ENCODE assay signal across 18 mouse cellular contexts in the genomic region with DNA sequence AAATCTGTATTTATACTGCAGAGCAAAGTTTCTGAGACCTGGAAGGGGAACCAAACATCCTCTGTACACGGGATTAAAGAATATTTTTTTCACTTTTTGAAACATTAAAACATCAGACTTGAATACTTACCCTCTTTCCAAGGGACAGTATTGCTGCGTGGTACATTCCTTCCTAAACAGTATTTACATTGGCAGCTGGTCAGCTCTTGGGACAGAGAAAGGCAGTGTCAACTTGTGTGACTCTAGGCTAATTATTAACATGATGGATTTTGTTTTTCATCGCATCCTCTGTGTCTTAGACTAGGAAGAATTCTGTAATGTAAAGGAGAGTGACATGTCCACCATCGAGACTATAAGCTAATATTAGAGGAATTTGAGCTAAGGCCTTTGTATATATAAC. TPM values are rescaled to one million over a fixed set of nuclear protein-coding genes. Genes with fewer than 3 reads are reported as not detected.
DNase-seq lines count a peak whose midpoint lies in the region; ATAC-seq and TF ChIP-seq lines count a peak whose summit lies in the region.
"Had no signal": no experiment of that assay in that cellular context is flagged by ENCODE, and none has a peak within 500 bp of the region (broad histone marks: within the 10 kb centered on the region; RNA-seq: fewer than 3 reads in every experiment).

No protein-coding gene starts in this region.

- no peaks in the 10 kb centered on the region for H3K9me3 ChIP-seq in liver, postnatal 0 days (ENCODE audit: low read length)
- no peaks in the 10 kb centered on the region for H3K9me3 ChIP-seq in midbrain, embryonic 14.5 days (ENCODE audit: control insufficient read depth, low read length)
- H3K9me3 ChIP-seq: embryonic facial prominence, embryonic 10.5 days; hindbrain, embryonic 15.5 days; midbrain, embryonic 10.5 days; neural tube, embryonic 12.5 days had no signal

- TF ChIP-seq EP300 in liver, postnatal 0 days (IDR thresholded peaks at IDR 0.05; ENCODE audit: low read depth) = no peak

- H3K4me2 ChIP-seq in liver, postnatal 0 days (ENCODE audit: low read depth, low read length) = peak overlapping the region; percentile 45
- H3K4me2 ChIP-seq in midbrain, embryonic 14.5 days (ENCODE audit: low read length) = no peak overlapping the region
- H3K4me2 ChIP-seq: hindbrain, embryonic 15.5 days; neural tube, embryonic 12.5 days had no signal

- WGBS in kidney, adult 2 months = 16% methylated on average over 4 of the region's 4 CpGs
- WGBS in liver, postnatal 0 days (ENCODE audit: insufficient replicate concordance) = 40% methylated on average over 4 of the region's 4 CpGs
- 81% methylated on average over 4 of the region's 4 CpGs for WGBS in midbrain, embryonic 14.5 days

- no peak for TF ChIP-seq CTCF in kidney, adult 2 months (conservative IDR thresholded peaks at IDR 0.05; ENCODE audit: insufficient read depth, insufficient read length, low read depth, low read length)
- TF ChIP-seq CTCF in liver, postnatal 0 days (IDR thresholded peaks at IDR 0.05; ENCODE audit: low read depth) = no peak

- no peak overlapping the region for H3K27ac ChIP-seq in kidney, adult 2 months (ENCODE audit: insufficient read depth, low read depth, low read length)
- H3K27ac ChIP-seq in liver, postnatal 0 days (ENCODE audit: low read depth) = peak overlapping the region; percentile 67
- no peak overlapping the region for H3K27ac ChIP-seq in midbrain, embryonic 14.5 days (replicated peaks; ENCODE audit: low read depth, low read length)
- H3K27ac ChIP-seq: embryonic facial prominence, embryonic 10.5 days; hindbrain, embryonic 15.5 days; neural tube, embryonic 12.5 days had no signal

- no peaks in the 10 kb centered on the region for H3K36me3 ChIP-seq in kidney, adult 2 months (ENCODE audit: control insufficient read depth, insufficient read depth, low read length)
- H3K36me3 ChIP-seq in liver, postnatal 0 days (replicated peaks; ENCODE audit: insufficient read depth, low read length) = no peaks in the 10 kb centered on the region
- H3K36me3 ChIP-seq in midbrain, embryonic 14.5 days (ENCODE audit: control insufficient read depth, insufficient read depth, low read length) = no peaks in the 10 kb centered on the region
- H3K36me3 ChIP-seq: embryonic facial prominence, embryonic 10.5 days; hindbrain, embryonic 15.5 days; midbrain, embryonic 10.5 days; neural tube, embryonic 12.5 days had no signal

- intact Hi-C loops in left cerebral cortex, postnatal 10 days (cut with DNase I) = no loop called here

- peak; percentile 85 for ATAC-seq in liver, postnatal 0 days
- no peak for ATAC-seq in midbrain, embryonic 14.5 days (ENCODE audit: low FRiP score, low TSS enrichment)
- ATAC-seq: forebrain, embryonic 14.5 days had no signal

- peak; percentile 79 for DNase-seq in kidney, adult 2 months
- no peak for DNase-seq in kidney, postnatal 10 days
- peak; percentile 29 for DNase-seq in adipocyte (ENCODE audit: low spot score)
- DNase-seq in kidney, postnatal 14 days = peak; percentile 61
- DNase-seq in liver, postnatal 0 days = peak; percentile 45
- no peak for DNase-seq in midbrain, embryonic 14.5 days
- no peak for DNase-seq in left cerebral cortex, postnatal 10 days (ENCODE audit: extremely low spot score in 1 of 2, low spot score in 2 of 2)
- DNase-seq: adrenal gland, postnatal 14 days; B cell, adult 2 months; cerebellum, adult 18-20 months; gastrocnemius, postnatal 25 days; right cerebral cortex, postnatal 14 days had no signal

- no peak overlapping the region for H3K9ac ChIP-seq in liver, postnatal 0 days (replicated peaks)
- H3K9ac ChIP-seq in midbrain, embryonic 14.5 days (replicated peaks; ENCODE audit: low read length) = no peak overlapping the region
- H3K9ac ChIP-seq: hindbrain, embryonic 15.5 days; neural tube, embryonic 12.5 days had no signal

- TF ChIP-seq POLR2A in kidney, adult 2 months (IDR thresholded peaks at IDR 0.05; ENCODE audit: low read depth, low read length) = no peak

- no peak overlapping the region for H3K4me3 ChIP-seq in kidney, adult 2 months (ENCODE audit: insufficient read depth, low read depth, low read length)
- H3K4me3 ChIP-seq in liver, postnatal 0 days (ENCODE audit: low read depth, low read length) = 0 out of 2 replicates have a peak overlapping the region, but pooled peaks have one; percentile 6
- H3K4me3 ChIP-seq in midbrain, embryonic 14.5 days (replicated peaks; ENCODE audit: low read depth, low read length) = no peak overlapping the region
- H3K4me3 ChIP-seq: embryonic facial prominence, embryonic 10.5 days; erythroblast, embryonic 14.5 days; hindbrain, embryonic 15.5 days; midbrain, embryonic 10.5 days; neural tube, embryonic 12.5 days had no signal

- H3K4me1 ChIP-seq in kidney, adult 2 months (ENCODE audit: control insufficient read depth, insufficient read depth, low read length) = peaks cover 29% of the 10 kb centered on the region
- H3K4me1 ChIP-seq in liver, postnatal 0 days (ENCODE audit: insufficient read depth) = peaks cover 14% of the 10 kb centered on the region
- no peaks in the 10 kb centered on the region for H3K4me1 ChIP-seq in midbrain, embryonic 14.5 days (ENCODE audit: control insufficient read depth, insufficient read depth, low read length)
- H3K4me1 ChIP-seq: embryonic facial prominence, embryonic 10.5 days; hindbrain, embryonic 15.5 days; neural tube, embryonic 12.5 days had no signal

- no peaks in the 10 kb centered on the region for H3K27me3 ChIP-seq in kidney, adult 2 months (replicated peaks; ENCODE audit: control insufficient read depth, insufficient read depth, low read length)
- no peaks in the 10 kb centered on the region for H3K27me3 ChIP-seq in liver, postnatal 0 days (ENCODE audit: insufficient read depth, low read length)
- no peaks in the 10 kb centered on the region for H3K27me3 ChIP-seq in midbrain, embryonic 14.5 days (ENCODE audit: control insufficient read depth, insufficient read depth, low read length)
- H3K27me3 ChIP-seq: hindbrain, embryonic 15.5 days; neural tube, embryonic 12.5 days had no signal

RNA-seq across cellular contexts. Expression of gene Map4k3, which starts 56.8 kb away (rescaled TPM):
- 16.4 and 19.4 TPM in 2 replicates for polyA plus RNA-seq in kidney, adult 2 months (2012; rRNA removed)
- 5.5 and 5.9 TPM in 2 replicates for polyA plus RNA-seq in liver, postnatal 0 days (2015; fragmentation: Nextera tagmentation; extraction: Ambion mirVana)
- polyA plus RNA-seq in midbrain, embryonic 14.5 days (2014; fragmentation: Nextera tagmentation; extraction: Ambion mirVana) = 32.1 and 39.7 TPM in 2 replicates
- total RNA-seq in left cerebral cortex, postnatal 10 days (2021) = 10 to 100 TPM; 56.1 to 57.6 TPM
- polyA plus RNA-seq: erythroblast, embryonic 14.5 days had no signal

Comparison
In these comparisons a context has a peak if more than half of its experiments do, and no peak if none do; other contexts are left out.
1. DNase-seq: peak in kidney, adult 2 months (single experiment), adipocyte (single experiment), kidney, postnatal 14 days (single experiment) and liver, postnatal 0 days (single experiment); none in kidney, postnatal 10 days (single experiment), midbrain, embryonic 14.5 days (single experiment) and left cerebral cortex, postnatal 10 days (0 of 2).